9 mouse cellular contexts compared by ENCODE assay signal in genomic region chr7:135479322-135479880, GRCm38 (mm10). TPM values are rescaled to one million over a fixed set of nuclear protein-coding genes. Genes with fewer than 3 reads are reported as not detected.
DNase-seq lines count a peak whose midpoint lies in the region; ATAC-seq and TF ChIP-seq lines count a peak whose summit lies in the region.
"Had no signal": no experiment of that assay in that cellular context is flagged by ENCODE, and none has a peak within 500 bp of the region (broad histone marks: within the 10 kb centered on the region; RNA-seq: fewer than 3 reads in every experiment).

No protein-coding gene starts in this region.

- no peaks in the 10 kb centered on the region for H3K9me3 ChIP-seq in lung, embryonic 14.5 days (ENCODE audit: low read depth, low read length)
- no peaks in the 10 kb centered on the region for H3K9me3 ChIP-seq in limb, embryonic 15.5 days

- no peaks in the 10 kb centered on the region for H3K27me3 ChIP-seq in lung, embryonic 14.5 days (ENCODE audit: insufficient read depth, low read length)
- H3K27me3 ChIP-seq in limb, embryonic 15.5 days: peaks cover 11% of the 10 kb centered on the region; the same call in 1 of the 2 replicates

- H3K4me1 ChIP-seq in lung, embryonic 14.5 days (ENCODE audit: insufficient read depth): no peaks in the 10 kb centered on the region
- H3K4me1 ChIP-seq in limb, embryonic 15.5 days: peaks cover 4% of the 10 kb centered on the region; the same call in 1 of the 2 replicates

- H3K36me3 ChIP-seq in lung, embryonic 14.5 days (ENCODE audit: insufficient read depth): no peaks in the 10 kb centered on the region
- H3K36me3 ChIP-seq in limb, embryonic 15.5 days: no peaks in the 10 kb centered on the region

- no peak overlapping the region for H3K4me3 ChIP-seq in lung, embryonic 14.5 days (ENCODE audit: low read depth, low read length)
- H3K4me3 ChIP-seq in limb, embryonic 15.5 days: no peak overlapping the region

- WGBS in lung, embryonic 14.5 days: 35% methylated on average over 10 of the region's 10 CpGs
- WGBS in limb, embryonic 15.5 days: 48% methylated on average over 10 of the region's 10 CpGs

- peak; percentile 22; the same call in 1 of the 2 replicates for TF ChIP-seq CTCF in lung, embryonic 14.5 days (IDR thresholded peaks at IDR 0.05; ENCODE audit: low read depth)

- peak; percentile 53 to 85 for DNase-seq in adrenal gland, adult (ENCODE audit: inconsistent age in 2 of 2, low spot score in 1 of 2)
- DNase-seq in adrenal gland, postnatal 4 days (ENCODE audit: low spot score in 2 of 2): no peak
- DNase-seq in lung, embryonic 14.5 days: peak; percentile 81
- DNase-seq in lung, postnatal 4 days: no peak
- peak; percentile 60 to 66 for DNase-seq in adrenal gland, postnatal 36 days
- no peak for DNase-seq in cerebellum, postnatal 25 days
- DNase-seq: gastrocnemius, postnatal 25 days had no signal

- no peak overlapping the region for H3K9ac ChIP-seq in lung, embryonic 14.5 days
- H3K9ac ChIP-seq in limb, embryonic 15.5 days: no peak overlapping the region

- H3K27ac ChIP-seq in lung, embryonic 14.5 days (ENCODE audit: low read depth): no peak overlapping the region
- no peak overlapping the region for H3K27ac ChIP-seq in limb, embryonic 15.5 days

- peak; percentile 45; the same call in 1 of the 2 replicates for ATAC-seq in lung, embryonic 14.5 days (ENCODE audit: insufficient read depth)
- 0 out of 2 replicates have a peak, but pooled peaks have one; percentile 32 for ATAC-seq in limb, embryonic 15.5 days (ENCODE audit: insufficient number of reproducible peaks, low FRiP score, low TSS enrichment, low read depth)
- ATAC-seq in inflammation-experienced regulatory T-cells, adult 6 months: no peak

- no peak overlapping the region for H3K4me2 ChIP-seq in lung, embryonic 14.5 days
- H3K4me2 ChIP-seq in limb, embryonic 15.5 days: no peak overlapping the region

RNA-seq across cellular contexts. Expression of gene Clrn3, which starts 49.1 kb away (rescaled TPM):
- total RNA-seq in adrenal gland, postnatal 4 days (2021): 1 to 10 TPM in 1 of 2 experiments, not detected in 1; 3.8 TPM
- not detected in 2 replicates for polyA plus RNA-seq in lung, embryonic 14.5 days (2014; fragmentation: Nextera tagmentation; extraction: Ambion mirVana)
- not detected for total RNA-seq in adrenal gland, postnatal 36 days (2021)
- polyA plus RNA-seq in limb, embryonic 15.5 days (2015; fragmentation: Nextera tagmentation; extraction: Ambion mirVana): not detected in 2 replicates
- not detected for polyA plus RNA-seq in inflammation-experienced regulatory T-cells, adult 6 months (2017; shearing (Covaris generic))
- total RNA-seq: gastrocnemius, postnatal 25 days had no signal

RNA-seq across cellular contexts. Expression of gene Ptpre, which starts 57.9 kb away (rescaled TPM):
- total RNA-seq in adrenal gland, postnatal 4 days (2021): 1 to 10 TPM; 6.6 to 7.7 TPM
- polyA plus RNA-seq in lung, embryonic 14.5 days (2014; fragmentation: Nextera tagmentation; extraction: Ambion mirVana): 2.3 and 2.5 TPM in 2 replicates
- total RNA-seq in adrenal gland, postnatal 36 days (2021): 1 to 10 TPM; 5.0 to 7.4 TPM
- polyA plus RNA-seq in limb, embryonic 15.5 days (2015; fragmentation: Nextera tagmentation; extraction: Ambion mirVana): 4.5 and 4.9 TPM in 2 replicates
- polyA plus RNA-seq in inflammation-experienced regulatory T-cells, adult 6 months (2017; shearing (Covaris generic)): 10 to 100 TPM; 29.3 to 32.2 (median 30.3) TPM

Comparison
In these comparisons a context has a peak if more than half of its experiments do, and no peak if none do; other contexts are left out.
1. DNase-seq: peak in adrenal gland, adult (2 of 2), lung, embryonic 14.5 days (single experiment) and adrenal gland, postnatal 36 days (2 of 2); none in adrenal gland, postnatal 4 days (0 of 2), lung, postnatal 4 days (0 of 2) and cerebellum, postnatal 25 days (0 of 2).